ENCODE assay signal across 11 mouse cellular contexts in genomic region chr11:52273183-52273941, GRCm38 (mm10). TPM values are rescaled to one million over a fixed set of nuclear protein-coding genes. Genes with fewer than 3 reads are reported as not detected.
A peak's percentile ranks its signal among the peaks of the same experiment; 100 is the strongest.
DNase-seq lines count a peak whose midpoint lies in the region; ATAC-seq and TF ChIP-seq lines count a peak whose summit lies in the region.
"Had no signal": no experiment of that assay in that cellular context is flagged by ENCODE, and none has a peak within 500 bp of the region (broad histone marks: within the 10 kb centered on the region; RNA-seq: fewer than 3 reads in every experiment).

No protein-coding gene starts in this region.

- H3K27me3 ChIP-seq in stomach, postnatal 0 days (ENCODE audit: control insufficient read depth, insufficient read depth, low read length) = no peaks in the 10 kb centered on the region
- H3K27me3 ChIP-seq: Patski had no signal

- H3K4me2 ChIP-seq in stomach, postnatal 0 days (replicated peaks; ENCODE audit: low read depth) = no peak overlapping the region

- no peaks in the 10 kb centered on the region for H3K36me3 ChIP-seq in stomach, postnatal 0 days (ENCODE audit: control insufficient read depth, insufficient read depth, low read length)

- no peak for TF ChIP-seq EP300 in stomach, postnatal 0 days (optimal IDR thresholded peaks at IDR 0.05)

- peak; percentile 33 to 49 for DNase-seq in kidney, postnatal 25 days
- DNase-seq in kidney, adult 11 months = no peak
- no peak for DNase-seq in stomach, postnatal 0 days (ENCODE audit: low spot score)
- DNase-seq in B cell, adult 2 months = no peak
- DNase-seq in cerebellum, postnatal 14 days = no peak
- DNase-seq: cerebellum, adult 8-10 months had no signal

- 53% methylated on average over 11 of the region's 11 CpGs for WGBS in stomach, postnatal 0 days

- no peaks in the 10 kb centered on the region for H3K4me1 ChIP-seq in cortical plate, adult 2 months (ENCODE audit: control insufficient read depth, insufficient read depth, low read length)
- 0 out of 2 replicates have a peak, but pooled peaks cover 3% of the 10 kb centered on the region for H3K4me1 ChIP-seq in stomach, postnatal 0 days (replicated peaks; ENCODE audit: control insufficient read depth, insufficient read depth)

- TF ChIP-seq CTCF in cortical plate, adult 2 months (IDR thresholded peaks at IDR 0.05; ENCODE audit: extremely low read depth, insufficient read depth, low read length) = no peak
- no peak for TF ChIP-seq CTCF in stomach, postnatal 0 days (IDR thresholded peaks at IDR 0.05; ENCODE audit: low read depth)

- TF ChIP-seq POLR2A in cortical plate, adult 2 months (IDR thresholded peaks at IDR 0.05; ENCODE audit: extremely low read depth, insufficient read depth, low read length) = no peak

- ATAC-seq in hematopoietic stem cell, adult 5-6 weeks (replicated peaks in 1 of 2; ENCODE audit: insufficient read depth in 1 of 2, low FRiP score in 2 of 2, low TSS enrichment in 1 of 2, low read depth in 1 of 2, poor library complexity in 2 of 2, severe bottlenecking in 2 of 2) = peak; percentile 17 to 26; a peak in 2 of 4 replicates
- peak; percentile 45; the same call in 1 of the 2 replicates for ATAC-seq in stomach, postnatal 0 days (ENCODE audit: low FRiP score, low TSS enrichment)
- ATAC-seq: Patski had no signal

- H3K4me3 ChIP-seq in cortical plate, adult 2 months (ENCODE audit: insufficient read depth, low read length) = no peak overlapping the region
- H3K4me3 ChIP-seq in stomach, postnatal 0 days (ENCODE audit: low read depth, low read length) = no peak overlapping the region

- no peaks in the 10 kb centered on the region for H3K9me3 ChIP-seq in stomach, postnatal 0 days (ENCODE audit: control insufficient read depth, low read length)

- no peak overlapping the region for H3K9ac ChIP-seq in stomach, postnatal 0 days (ENCODE audit: low read length)

- H3K27ac ChIP-seq in cortical plate, adult 2 months (ENCODE audit: insufficient read depth, low read length) = peak overlapping the region; percentile 79
- no peak overlapping the region; the same call in 1 of the 2 replicates for H3K27ac ChIP-seq in stomach, postnatal 0 days (replicated peaks)
- H3K27ac ChIP-seq: macrophage had no signal

RNA-seq across cellular contexts. Expression of gene Tcf7, which starts 9.5 kb away (rescaled TPM):
- polyA plus RNA-seq in cortical plate, adult 2 months (2012; rRNA removed) = 5.1 and 6.1 TPM in 2 replicates
- total RNA-seq in hematopoietic stem cell, adult 5-6 weeks (2017) = 1.1 and 1.4 TPM in 2 replicates
- 3.6 and 3.7 TPM in 2 replicates for polyA plus RNA-seq in stomach, postnatal 0 days (2015; fragmentation: Nextera tagmentation; extraction: Ambion mirVana)

RNA-seq across cellular contexts. Expression of gene Skp1a, which starts 41.6 kb away (rescaled TPM):
- polyA plus RNA-seq in cortical plate, adult 2 months (2012; rRNA removed) = 303 and 315 TPM in 2 replicates
- total RNA-seq in hematopoietic stem cell, adult 5-6 weeks (2017) = 351 and 360 TPM in 2 replicates
- polyA plus RNA-seq in stomach, postnatal 0 days (2015; fragmentation: Nextera tagmentation; extraction: Ambion mirVana) = 530 and 542 TPM in 2 replicates

RNA-seq across cellular contexts. Expression of gene Olfr1371, which starts 59.6 kb away (rescaled TPM):
- polyA plus RNA-seq in cortical plate, adult 2 months (2012; rRNA removed) = not detected in 2 replicates
- total RNA-seq in hematopoietic stem cell, adult 5-6 weeks (2017) = not detected in 2 replicates
- not detected in 2 replicates for polyA plus RNA-seq in stomach, postnatal 0 days (2015; fragmentation: Nextera tagmentation; extraction: Ambion mirVana)
- total RNA-seq: layer of hippocampus, postnatal 10 days had no signal
- polyA plus RNA-seq: macrophage, Patski had no signal

Comparison
In these comparisons a context has a peak if more than half of its experiments do, and no peak if none do; other contexts are left out.
1. DNase-seq: peak in kidney, postnatal 25 days (2 of 2); none in kidney, adult 11 months (single experiment), stomach, postnatal 0 days (single experiment), B cell, adult 2 months (0 of 2) and cerebellum, postnatal 14 days (0 of 2).